Mouse (Mus musculus) inflammation-experienced regulatory T-cells, adult 6 months (primary cell): Measurements from ENCODE around the gene Tnfsf13b. TPM values are rescaled to one million over a fixed set of nuclear protein-coding genes. Genes with fewer than 3 reads are reported as not detected.
A peak's percentile ranks its signal among the peaks of the same experiment; 100 is the strongest.

ENCODE experiments used
- ATAC-seq: one replicate; pipeline ENCODE4 v1.8.0; 2017
- polyA plus RNA-seq, 3 experiments: library from polyadenylated mRNA; unstranded; fragments of 100-300 nt; shearing (Covaris generic); gene quantifications; one replicate each; pipeline ENCODE4 v1.2.1; 2017

Gene Tnfsf13b
- 10 to 100 TPM in 2 of 3 experiments, 1 to 10 TPM in 1; 8.7 to 21.1 (median 15.6) TPM for polyA plus RNA-seq

DNA sequence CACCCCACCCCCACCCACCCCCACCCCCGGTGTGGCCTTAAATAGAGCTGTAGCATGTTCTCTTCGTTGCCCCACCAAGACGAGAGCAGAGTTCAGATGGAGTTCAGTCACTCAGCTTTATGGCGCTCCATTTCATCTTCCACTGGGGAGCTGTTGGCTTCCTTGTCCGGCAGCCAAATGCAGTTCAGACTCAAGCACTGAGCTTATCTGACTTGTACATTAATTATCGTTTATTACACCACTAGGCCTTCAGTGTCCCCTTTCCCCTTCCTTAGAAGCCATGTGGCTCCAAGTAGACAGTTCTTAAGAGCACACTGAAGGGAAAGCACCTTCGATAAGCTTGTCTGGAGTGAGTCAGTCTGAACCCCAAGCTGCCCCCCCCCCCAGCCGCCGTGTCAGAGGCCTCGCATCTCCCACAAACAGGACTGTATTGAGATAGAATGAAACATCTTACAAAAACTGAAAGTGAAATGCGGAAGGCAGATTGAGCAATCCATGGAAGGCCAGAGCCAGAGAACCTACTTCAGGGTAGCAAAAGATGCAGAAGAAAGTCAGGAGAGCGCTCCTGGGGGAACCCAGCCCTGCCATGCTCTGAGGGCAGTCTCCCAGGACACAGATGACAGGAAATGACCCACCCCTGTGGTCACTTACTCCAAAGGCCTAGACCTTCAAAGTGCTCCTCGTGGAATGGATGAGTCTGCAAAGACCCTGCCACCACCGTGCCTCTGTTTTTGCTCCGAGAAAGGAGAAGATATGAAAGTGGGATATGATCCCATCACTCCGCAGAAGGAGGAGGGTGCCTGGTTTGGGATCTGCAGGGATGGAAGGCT, at the start of gene Tnfsf13b:
TSS of gene Tnfsf13b (plus strand) at position 312 of the 830 bp plus-strand sequence.
- ATAC-seq = peak; percentile 79

- ATAC-seq = no peak
These were observed 47.9 kb upstream of the Tnfsf13b start for GRCm38 (mm10) chr8:9958338-9958737.

DNA sequence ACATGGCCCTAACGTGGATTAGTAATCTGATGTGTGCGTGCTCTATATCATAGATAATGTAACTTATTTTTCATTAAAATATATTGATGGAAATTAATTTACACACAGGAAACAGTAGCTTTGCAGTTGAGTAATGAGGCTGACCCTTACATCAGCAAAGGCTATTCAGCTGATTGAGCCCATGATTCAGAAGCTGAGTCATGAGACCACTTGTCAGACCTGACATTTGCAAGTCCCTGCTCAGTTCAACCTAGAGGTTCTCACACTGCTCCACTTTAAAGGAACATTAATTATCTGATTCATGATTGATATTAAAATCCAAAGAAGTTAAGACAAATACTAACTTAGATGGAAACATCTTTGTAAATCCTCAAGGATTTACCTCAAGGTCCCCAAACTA, 46.3 kb upstream of the Tnfsf13b start:
- no peak for ATAC-seq

DNA sequence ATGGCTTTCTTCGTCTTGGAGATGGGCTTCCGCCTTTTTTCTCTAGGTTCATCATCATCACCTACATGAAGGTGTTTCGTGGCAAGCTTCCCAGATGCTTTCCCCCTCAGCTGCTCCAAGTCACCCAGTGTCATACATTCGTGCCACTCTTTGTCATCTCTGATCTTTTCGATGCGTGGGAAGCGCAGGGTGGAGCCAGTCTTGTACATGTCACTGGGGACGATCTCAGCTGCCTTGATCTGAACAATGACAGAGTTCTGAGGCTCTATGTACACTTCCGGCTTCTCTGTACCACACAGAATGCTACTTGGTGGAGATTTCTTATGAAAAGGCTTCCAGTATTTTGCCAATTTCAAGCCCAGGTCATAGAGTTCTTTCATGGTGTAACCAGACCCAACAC, 34.4 kb upstream of the Tnfsf13b start:
- no peak for ATAC-seq

- no peak for ATAC-seq
These were observed 31.0 kb upstream of the Tnfsf13b start for GRCm38 (mm10) chr8:9975276-9975675.

GRCm38 (mm10) chr8:9975898-9976611, 30.2 kb upstream of the Tnfsf13b start:
- peak; percentile 81 for ATAC-seq

GRCm38 (mm10) chr8:9977016-9977415, 29.3 kb upstream of the Tnfsf13b start:
- no peak for ATAC-seq

DNA sequence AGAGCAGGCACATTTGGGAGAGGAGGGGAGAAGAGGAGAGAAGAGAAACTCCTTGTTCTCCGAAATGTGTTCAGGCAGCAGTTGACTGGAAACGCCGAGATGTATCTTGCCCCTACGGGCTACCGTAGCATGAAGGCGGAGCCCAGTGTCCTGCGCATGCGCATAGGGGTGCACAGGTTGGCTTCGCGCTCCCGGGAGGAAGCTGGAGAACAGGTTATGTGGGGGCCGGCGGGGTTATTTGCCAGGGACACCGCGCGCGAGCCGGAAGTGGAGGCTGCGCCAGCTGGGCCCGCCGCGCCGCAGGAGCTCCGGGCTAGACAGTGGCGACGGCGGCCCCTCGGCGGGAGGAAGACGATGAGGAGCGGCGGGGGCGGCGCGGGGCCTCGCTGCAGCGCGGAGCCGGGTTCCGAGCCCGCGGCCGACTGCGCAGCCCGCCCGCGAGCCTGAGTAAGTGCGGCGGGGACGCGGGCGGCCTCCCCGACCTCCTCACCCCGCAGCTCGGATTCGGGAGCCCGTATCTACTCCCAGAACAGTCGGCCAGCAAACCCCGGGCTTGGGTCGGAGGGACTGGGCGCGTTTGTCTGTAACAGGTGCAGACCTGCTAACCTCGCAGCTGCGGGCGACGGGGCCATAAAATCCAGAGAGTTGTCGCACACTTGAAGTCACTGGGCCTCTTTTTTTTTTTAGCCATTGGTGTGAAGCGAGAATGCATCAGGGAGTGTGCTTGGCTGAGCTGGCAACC, 28.5 kb upstream of the Tnfsf13b start, which contains the start of the genes Lig4 and Abhd13:
TSS of gene Lig4 (minus strand) at position 114 of the 742 bp plus-strand sequence.
TSS of gene Abhd13 (plus strand) at position 135 of the 742 bp plus-strand sequence.
- peak; percentile 68 for ATAC-seq

GRCm38 (mm10) chr8:9978475-9979230, 27.6 kb upstream of the Tnfsf13b start:
- no peak for ATAC-seq

GRCm38 (mm10) chr8:9979746-9980145, 26.5 kb upstream of the Tnfsf13b start:
- ATAC-seq = no peak

DNA sequence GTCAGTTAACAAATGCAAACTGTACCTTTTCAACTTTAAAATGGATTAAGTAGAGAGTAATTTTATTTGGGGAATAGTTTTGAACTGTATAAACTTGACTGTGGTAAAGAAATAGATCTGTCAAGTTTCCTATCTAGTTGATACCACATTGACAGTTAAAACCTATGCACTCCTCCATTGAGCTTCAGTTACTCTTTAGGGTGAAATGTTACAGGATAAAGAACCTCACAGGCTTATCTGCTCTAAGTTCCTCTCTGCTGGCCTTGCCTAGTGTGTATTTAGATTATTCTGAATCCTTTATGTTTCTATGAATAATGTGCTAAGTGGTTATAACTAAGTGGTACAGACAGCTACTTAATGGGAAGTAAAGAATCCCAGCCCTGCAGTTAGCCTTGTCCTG, 26.1 kb upstream of the Tnfsf13b start:
- ATAC-seq = no peak

DNA sequence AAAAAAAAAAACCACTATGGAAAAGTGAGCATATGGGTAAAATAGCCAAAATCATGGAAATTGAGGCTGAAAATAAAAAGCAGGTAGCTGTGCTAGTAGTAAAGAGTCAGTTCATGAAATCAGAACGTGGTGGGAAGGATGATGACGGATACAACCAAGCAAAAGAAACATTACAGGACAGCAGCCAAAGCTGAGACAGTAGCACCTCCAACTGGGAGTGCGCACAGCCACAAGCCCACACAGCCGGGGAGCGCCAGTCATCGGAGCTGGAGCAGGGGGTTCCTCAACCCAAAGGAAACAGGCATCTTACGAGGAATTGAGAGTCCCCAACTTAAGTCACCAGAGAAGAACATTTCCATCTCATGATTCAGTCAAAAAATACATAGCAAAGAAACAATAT, 2.2 kb upstream of the Tnfsf13b start:
- ATAC-seq = no peak

DNA sequence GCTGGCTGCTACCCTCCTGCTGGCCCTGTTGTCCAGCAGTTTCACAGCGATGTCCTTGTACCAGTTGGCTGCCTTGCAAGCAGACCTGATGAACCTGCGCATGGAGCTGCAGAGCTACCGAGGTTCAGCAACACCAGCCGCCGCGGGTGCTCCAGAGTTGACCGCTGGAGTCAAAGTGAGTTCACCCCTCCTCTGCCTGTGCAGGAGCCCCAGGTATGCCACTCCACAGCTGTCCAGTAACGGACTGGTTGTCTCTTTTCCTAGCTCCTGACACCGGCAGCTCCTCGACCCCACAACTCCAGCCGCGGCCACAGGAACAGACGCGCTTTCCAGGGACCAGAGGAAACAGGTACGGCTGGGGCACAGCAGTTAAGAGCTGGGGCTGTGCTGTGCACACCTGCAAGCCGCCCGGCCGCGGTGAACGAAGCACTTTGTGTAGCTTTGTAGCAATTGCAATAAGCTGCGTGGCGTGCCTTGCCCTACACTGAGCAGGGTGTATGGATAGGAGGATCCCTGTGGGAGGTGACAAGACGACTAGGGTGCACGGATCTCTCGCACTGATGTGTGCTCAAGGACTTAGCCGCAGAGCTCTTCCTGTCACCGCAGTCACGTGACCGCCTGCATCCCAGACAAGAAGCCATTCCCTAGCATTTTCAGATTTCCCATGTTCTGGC, 856 bp downstream of the Tnfsf13b start:
- peak; percentile 33 for ATAC-seq

DNA sequence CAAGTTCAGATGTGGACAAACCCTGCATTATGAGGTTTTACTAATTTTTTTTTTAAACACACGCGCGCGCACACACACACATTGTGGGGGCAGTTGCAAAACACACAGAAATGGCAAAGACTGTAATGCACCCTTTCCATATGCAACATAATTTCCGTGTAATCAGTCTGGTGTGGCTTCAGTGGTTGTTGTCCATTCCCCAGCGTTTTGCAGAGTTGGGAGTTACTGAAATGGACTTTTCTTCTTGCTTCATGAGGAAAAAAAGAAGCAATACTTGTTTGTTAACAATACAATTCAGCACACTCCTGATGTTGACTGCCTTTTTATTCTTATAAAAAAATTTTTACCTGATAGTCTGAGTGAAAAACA, 1.4 kb downstream of the Tnfsf13b start:
- no peak for ATAC-seq

- ATAC-seq = no peak
These were observed 10.0 kb downstream of the Tnfsf13b start for GRCm38 (mm10) chr8:10016252-10016651.

- no peak for ATAC-seq
These were observed 11.0 kb downstream of the Tnfsf13b start for GRCm38 (mm10) chr8:10017231-10017630.

DNA sequence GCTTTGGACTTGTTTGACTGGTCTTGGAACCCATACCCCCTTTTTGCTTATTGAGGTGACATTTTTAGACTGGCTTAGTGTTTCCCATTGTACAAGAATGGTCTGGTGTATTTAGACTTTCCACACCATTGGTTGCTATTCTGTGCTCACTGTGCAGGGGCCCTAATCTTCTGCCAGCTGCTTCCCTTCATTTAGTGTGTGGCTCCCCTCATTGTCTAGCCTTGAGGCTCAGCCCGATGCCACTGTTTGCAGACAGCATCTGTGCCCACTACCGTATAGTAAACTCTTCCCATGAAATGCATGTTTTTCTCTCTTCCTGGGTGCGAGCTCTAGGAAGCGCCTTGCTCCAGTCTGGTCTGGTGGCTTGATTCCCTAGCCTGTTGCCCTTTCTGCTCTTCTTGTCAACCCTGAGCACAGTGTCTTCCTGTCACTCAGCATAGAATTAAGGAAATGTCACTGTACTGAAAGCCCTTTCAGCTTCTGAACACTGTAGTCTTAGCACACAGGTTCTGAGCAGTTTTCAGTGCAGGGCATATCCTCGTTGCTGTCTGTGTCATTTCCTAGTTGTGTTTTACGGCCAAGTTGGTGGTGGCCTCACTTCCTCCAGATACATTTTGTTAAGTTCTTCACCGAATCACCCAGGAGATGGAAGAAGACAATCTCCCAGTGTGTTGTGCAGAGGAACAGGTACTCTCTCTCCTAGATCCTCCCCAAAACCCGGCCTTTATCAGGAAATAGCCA, 24.2 kb downstream of the Tnfsf13b start:
- no peak for ATAC-seq

DNA sequence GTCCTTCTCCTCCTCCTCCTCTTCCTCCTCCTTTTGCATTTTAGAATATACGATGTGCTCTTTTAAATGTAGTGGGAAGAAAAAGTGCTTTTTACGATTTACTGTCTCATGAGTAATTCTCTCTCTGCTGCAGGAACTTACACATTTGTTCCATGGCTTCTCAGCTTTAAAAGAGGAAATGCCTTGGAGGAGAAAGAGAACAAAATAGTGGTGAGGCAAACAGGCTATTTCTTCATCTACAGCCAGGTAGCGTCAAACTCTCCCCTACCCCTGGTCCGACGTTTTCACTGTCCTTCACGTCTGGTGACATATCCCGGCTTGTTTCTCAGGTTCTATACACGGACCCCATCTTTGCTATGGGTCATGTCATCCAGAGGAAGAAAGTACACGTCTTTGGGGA, 24.9 kb downstream of the Tnfsf13b start:
- ATAC-seq = no peak

DNA sequence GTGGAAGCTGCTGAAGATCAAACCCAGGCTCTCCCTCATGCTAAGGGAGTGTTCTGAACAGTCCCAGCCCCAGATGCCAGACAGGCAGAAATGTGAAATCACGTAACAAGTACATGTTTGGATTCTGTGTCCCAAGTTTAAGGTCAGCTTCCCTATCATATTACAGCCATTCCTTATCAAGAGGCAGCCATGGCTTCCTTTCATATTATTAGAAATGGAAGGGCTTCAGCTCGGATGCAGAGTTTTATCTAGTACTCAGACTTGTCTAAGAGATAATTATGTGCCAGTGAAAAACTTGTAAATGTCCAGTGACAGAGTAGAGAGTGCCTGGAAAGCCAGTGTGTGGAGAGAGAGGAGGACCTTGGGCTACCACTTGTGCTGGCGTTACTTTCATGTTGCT, 34.6 kb downstream of the Tnfsf13b start:
- ATAC-seq = no peak

DNA sequence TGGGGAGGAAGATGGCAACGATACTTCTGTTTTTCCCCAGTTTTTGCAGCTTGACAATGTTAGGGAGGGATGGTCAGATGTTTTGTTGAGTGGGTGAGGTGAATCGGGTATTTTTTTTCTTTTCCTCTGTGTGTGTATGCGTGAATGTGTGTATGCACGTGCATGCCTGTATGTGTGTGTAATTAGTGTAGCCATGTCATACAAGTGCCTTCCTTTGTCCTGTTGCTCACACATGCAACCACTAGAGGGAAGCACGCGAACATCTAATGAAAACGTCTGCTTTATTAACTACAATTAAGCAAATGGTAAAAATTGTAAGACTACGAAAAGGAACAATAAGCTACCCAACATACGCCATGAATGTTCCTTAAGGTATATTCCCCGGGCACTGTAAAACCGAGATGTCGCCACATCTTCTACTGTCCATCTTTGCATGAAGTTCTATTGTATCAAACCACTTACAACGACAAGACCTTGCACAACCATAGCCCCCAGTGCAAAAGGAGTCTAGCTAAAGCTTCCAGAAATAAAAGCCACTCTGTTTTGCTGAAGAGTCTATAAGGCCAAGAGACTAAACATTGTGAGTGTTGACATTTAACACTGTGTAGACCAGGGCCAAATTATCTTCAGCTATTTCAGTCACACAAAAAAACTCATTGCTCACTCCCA, 37.7 kb downstream of the Tnfsf13b start:
- no peak for ATAC-seq
